Mouse (Mus musculus) neural tube, embryonic 14.5 days (tissue): ENCODE data around the gene Mrnip. TPM values are rescaled to one million over a fixed set of nuclear protein-coding genes. Genes with fewer than 3 reads are reported as not detected.

ENCODE experiments used
- ATAC-seq: fragments of 200-750 bp; cut with Nextera tagmentation; 2 replicates; pipeline ENCODE4 v1.8.0; 2017; ENCODE audit warnings: low read depth, mild to moderate bottlenecking, moderate TSS enrichment, moderate library complexity
- H3K27ac ChIP-seq: fragments of 300-500 bp; sonication (generic); 2 replicates; pipeline ENCODE4 v1.5.1; 2014; ENCODE audit warnings: low read depth, mild to moderate bottlenecking, control low read depth, low read length, moderate library complexity, mixed read lengths
- H3K27me3 ChIP-seq: fragments of 300-500 bp; sonication (generic); 2 replicates; pipeline ENCODE4 v1.6.1; 2014; ENCODE audit warnings: low read length; ENCODE audit not compliant: control insufficient read depth, insufficient read depth
- H3K36me3 ChIP-seq: fragments of 300-500 bp; sonication (generic); 2 replicates; pipeline ENCODE4 v1.6.1; 2014; ENCODE audit warnings: low read length, mixed read lengths; ENCODE audit not compliant: control insufficient read depth, insufficient read depth
- H3K4me1 ChIP-seq: fragments of 300-500 bp; sonication (generic); 2 replicates; pipeline ENCODE4 v1.6.1; 2014; ENCODE audit warnings: low read length; ENCODE audit not compliant: control insufficient read depth, insufficient read depth
- H3K4me2 ChIP-seq: fragments of 300-500 bp; sonication (generic); 2 replicates; pipeline ENCODE4 v1.6.1; 2014; ENCODE audit warnings: mild to moderate bottlenecking, low read depth, low read length, control low read depth
- H3K4me3 ChIP-seq: fragments of 300-500 bp; sonication (generic); 2 replicates; pipeline ENCODE4 v1.5.1; 2014; ENCODE audit warnings: low read depth, low read length, control low read depth, mixed read lengths
- H3K9ac ChIP-seq: fragments of 300-500 bp; sonication (generic); replicated peaks from 2 replicates; pipeline ENCODE4 v1.6.1; 2014; ENCODE audit warnings: low read depth, mild to moderate bottlenecking, control low read depth, low read length, mixed read lengths
- H3K9me3 ChIP-seq: fragments of 300-500 bp; sonication (generic); 2 replicates; pipeline ENCODE4 v1.6.1; 2016; ENCODE audit warnings: low read length; ENCODE audit not compliant: control insufficient read depth
- WGBS: fragments of 180-500 bp; shearing (Covaris S2); extraction: QIAGEN DNeasy Blood & Tissue Kit; methylation state at CpG from one replicate; pipeline ENCODE4 v1.1.7; 2014; 5-methylcytosine and 5-hydroxymethylcytosine counted together
- microRNA-seq: library from miRNA; unstranded; fragments of <30 nt; microRNA quantifications from one replicate; pipeline ENCODE4, GENCODE M21; 2016
- polyA plus RNA-seq: library from polyadenylated mRNA; unstranded; fragments of >200 nt; fragmentation: Nextera tagmentation; extraction: Ambion mirVana; gene quantifications from 2 replicates; pipeline ENCODE4 v1.2.1, GENCODE M21; 2014

Gene Mrnip
- polyA plus RNA-seq, 1 experiment from 2014 or later, result 48.3 TPM

- Histone ChIP-seq H3K27ac (no peak overlapping the region), H3K4me2 (no peak overlapping the region), H3K4me1 (no peaks in the 10 kb centered on the region), H3K36me3 (no peaks in the 10 kb centered on the region), H3K4me3 (no peak overlapping the region), H3K27me3 (0 out of 2 replicates have a peak, but pooled peaks cover under 1% of the 10 kb centered on the region), H3K9me3 (no peaks in the 10 kb centered on the region), H3K9ac (no peak overlapping the region)
- no peak for ATAC-seq
- WGBS, result 78% methylated on average over 6 of the region's 6 CpGs
Observed at GRCm38 (mm10) chr11:50243926-50244325, 69.7 kb downstream of the Mrnip start.

- 76% methylated on average over 5 of the region's 5 CpGs for WGBS
Observed at GRCm38 (mm10) chr11:50245269-50245668, 71.0 kb downstream of the Mrnip start.

GRCm38 (mm10) chr11:50248473-50249171, 74.4 kb downstream of the Mrnip start:
- Histone ChIP-seq H3K4me1 (no peaks in the 10 kb centered on the region), H3K9me3 (no peaks in the 10 kb centered on the region), H3K36me3 (no peaks in the 10 kb centered on the region), H3K4me2 (no peak overlapping the region), H3K27me3 (no peaks in the 10 kb centered on the region), H3K4me3 (no peak overlapping the region), H3K27ac (no peak overlapping the region), H3K9ac (no peak overlapping the region)
- ATAC-seq, result no peak
- 77% methylated on average over 7 of the region's 7 CpGs for WGBS

More at GRCm38 (mm10) chr11:50245269-50245668, 71.0 kb downstream of the Mrnip start:
- Histone ChIP-seq H3K4me1 (no peaks in the 10 kb centered on the region), H3K9me3 (no peaks in the 10 kb centered on the region), H3K27ac (no peak overlapping the region), H3K4me3 (no peak overlapping the region), H3K27me3 (no peaks in the 10 kb centered on the region), H3K36me3 (no peaks in the 10 kb centered on the region), H3K9ac (no peak overlapping the region), H3K4me2 (no peak overlapping the region)
- no peak for ATAC-seq

Small RNAs within 50 kb of the gene (microRNA-seq; reads per million reads assigned to microRNA genes)
- gene Mir6919, result 0.85 reads per million

Other genes starting within 250 kb of the Mrnip start
- 64.4 and 71.3 TPM in 2 replicates for gene Rnf130, start 149.1 kb upstream of the Mrnip start, polyA plus RNA-seq
- 30.3 and 42.5 TPM in 2 replicates for gene Tbc1d9b, start 43.0 kb upstream of the Mrnip start, polyA plus RNA-seq
- 377 and 383 TPM in 2 replicates for gene Sqstm1, start 36.4 kb downstream of the Mrnip start, polyA plus RNA-seq
- gene Mgat4b, start 36.4 kb downstream of the Mrnip start, polyA plus RNA-seq, result 52.0 and 53.6 TPM in 2 replicates
- 1.3 and 3.3 TPM in 2 replicates for gene Ltc4s, start 64.2 kb downstream of the Mrnip start, polyA plus RNA-seq
- 3.5 and 4.4 TPM in 2 replicates for gene Maml1, start 117.9 kb downstream of the Mrnip start, polyA plus RNA-seq
- 205 and 227 TPM in 2 replicates for gene Canx, start 151.2 kb downstream of the Mrnip start, polyA plus RNA-seq
- 0.81 and 0.92 TPM in 2 replicates for gene Cby3, start 180.0 kb downstream of the Mrnip start, polyA plus RNA-seq
- gene Hnrnph1, start 202.5 kb downstream of the Mrnip start, polyA plus RNA-seq, result 441 and 486 TPM in 2 replicates